Mouse (Mus musculus) liver, embryonic 14.5 days (tissue): ENCODE results near the gene Psmd3. TPM values are rescaled to one million over a fixed set of nuclear protein-coding genes. Genes with fewer than 3 reads are reported as not detected.
A peak's percentile ranks its signal among the peaks of the same experiment; 100 is the strongest.
"Not testable (repeated sequence)": the region's sequence is repeated elsewhere in the genome, so short reads cannot be mapped to it uniquely, and the experiment has no call there.

ENCODE experiments used
- ATAC-seq: fragments of 200-750 bp; cut with Nextera tagmentation; 2 replicates; pipeline ENCODE4 v1.8.0; 2017; ENCODE audit warnings: moderate number of reproducible peaks, mild to moderate bottlenecking, moderate library complexity; ENCODE audit not compliant: insufficient read depth
- DNase-seq, 3 experiments: peaks; one replicate each; pipeline ENCODE4 v3.0.0-alpha.2; 2012 to 2013; ENCODE audit warnings: low read depth in 3 of 3, low spot score in 3 of 3
- H3K27ac ChIP-seq: fragments of 300-500 bp; sonication (generic); 2 replicates; pipeline ENCODE4 v1.5.1; 2014; ENCODE audit warnings: moderate library complexity, mild to moderate bottlenecking, control low read depth, inconsistent platforms
- H3K27me3 ChIP-seq: fragments of 300-500 bp; sonication (generic); 2 replicates; pipeline ENCODE4 v1.6.1; 2014; ENCODE audit warnings: mild to moderate bottlenecking, low read length, moderate library complexity; ENCODE audit not compliant: control insufficient read depth, insufficient read depth
- H3K36me3 ChIP-seq: fragments of 300-500 bp; sonication (generic); replicated peaks from 2 replicates; pipeline ENCODE4 v1.6.1; 2014; ENCODE audit warnings: low read depth; ENCODE audit not compliant: control insufficient read depth, insufficient read depth
- H3K4me1 ChIP-seq, 2 experiments: fragments of 200-500 bp in 1 of 2; fragments of 300-500 bp in 1 of 2; sonication (generic) in 1 of 2; replicated peaks; 2 replicates each; pipeline ENCODE4 v1.6.1; 2012 to 2014; ENCODE audit warnings: antibody characterized with exemption in 1 of 2, inconsistent platforms in 1 of 2, low read length in 1 of 2; ENCODE audit not compliant: control insufficient read depth in 2 of 2, insufficient read depth in 2 of 2
- H3K4me2 ChIP-seq: fragments of 300-500 bp; sonication (generic); 2 replicates; pipeline ENCODE4 v1.6.1; 2014; ENCODE audit warnings: low read depth, mild to moderate bottlenecking, control low read depth, moderate library complexity
- H3K4me3 ChIP-seq, 2 experiments: fragments of 200-500 bp in 1 of 2; fragments of 300-500 bp in 1 of 2; sonication (generic) in 1 of 2; 2 replicates each; pipeline ENCODE4 v1.5.1; 2012 to 2014; ENCODE audit warnings: low read depth in 2 of 2, low read length in 2 of 2, mild to moderate bottlenecking in 2 of 2, control low read depth in 1 of 2, inconsistent platforms in 1 of 2, moderate library complexity in 1 of 2; ENCODE audit not compliant: insufficient read depth in 1 of 2
- H3K9ac ChIP-seq: fragments of 300-500 bp; sonication (generic); replicated peaks from 2 replicates; pipeline ENCODE4 v1.6.1; 2014; ENCODE audit warnings: mild to moderate bottlenecking, control low read depth, moderate library complexity
- H3K9me3 ChIP-seq: fragments of 300-500 bp; sonication (generic); 2 replicates; pipeline ENCODE4 v1.6.1; 2016; ENCODE audit warnings: low read length, mixed read lengths; ENCODE audit not compliant: control insufficient read depth
- CTCF ChIP-seq: IDR thresholded peaks from 2 replicates; pipeline ENCODE4 v1.5.1; 2016; ENCODE audit warnings: antibody characterized with exemption, low read depth, control low read depth
- EP300 ChIP-seq: IDR thresholded peaks from 2 replicates; pipeline ENCODE4 v1.6.1; 2016; ENCODE audit warnings: antibody characterized with exemption, low read depth
- WGBS: fragments of 180-500 bp; shearing (Covaris S2); extraction: QIAGEN DNeasy Blood & Tissue Kit; methylation state at CpG from one replicate; pipeline ENCODE4 v1.1.7; 2014; ENCODE audit not compliant: insufficient replicate concordance; 5-methylcytosine and 5-hydroxymethylcytosine counted together
- polyA plus RNA-seq, 2 experiments: library from polyadenylated mRNA; depleted of rRNA in 1 of 2; stranded (reverse) in 1 of 2; unstranded in 1 of 2; fragments of >200 nt; fragmentation: Nextera tagmentation in 1 of 2; extraction: Ambion mirVana in 1 of 2; gene quantifications; 2 replicates each; pipeline versions ENCODE4 v1.2.1 to v1.2.3; 2012 to 2014

Gene Psmd3
- polyA plus RNA-seq (2012; rRNA removed), result 73.6 and 75.7 TPM in 2 replicates
- 55.3 and 67.1 TPM in 2 replicates for polyA plus RNA-seq (2014; fragmentation: Nextera tagmentation; extraction: Ambion mirVana)

- ATAC-seq, result peak; percentile 94
- Histone ChIP-seq H3K9me3 (no peaks in the 10 kb centered on the region), H3K4me2 (peak within 1 kb of the TSS; percentile 84), H3K27ac (peak within 1 kb of the TSS; percentile 72), H3K4me1 (peaks cover 6 to 10% of the 10 kb centered on the region in 2 experiments; a peak in 3 of 4 replicates), H3K4me3 (peak within 1 kb of the TSS; percentile 84 to 99), H3K27me3 (no peaks in the 10 kb centered on the region), H3K36me3 (peaks cover 19% of the 10 kb centered on the region), H3K9ac (peak within 1 kb of the TSS; percentile 99)
- TF ChIP-seq CTCF (no peak), EP300 (peak; percentile 38; the same call in 1 of the 2 replicates)
- peak; percentile 95 to 98 (median 96) for DNase-seq
- 3% methylated on average over 45 of the region's 45 CpGs for WGBS
Measured at GRCm38 (mm10) chr11:98681786-98682745, at the start of gene Psmd3. Gene Psmd3, plus strand, starts transcription at chr11:98682554.

DNA sequence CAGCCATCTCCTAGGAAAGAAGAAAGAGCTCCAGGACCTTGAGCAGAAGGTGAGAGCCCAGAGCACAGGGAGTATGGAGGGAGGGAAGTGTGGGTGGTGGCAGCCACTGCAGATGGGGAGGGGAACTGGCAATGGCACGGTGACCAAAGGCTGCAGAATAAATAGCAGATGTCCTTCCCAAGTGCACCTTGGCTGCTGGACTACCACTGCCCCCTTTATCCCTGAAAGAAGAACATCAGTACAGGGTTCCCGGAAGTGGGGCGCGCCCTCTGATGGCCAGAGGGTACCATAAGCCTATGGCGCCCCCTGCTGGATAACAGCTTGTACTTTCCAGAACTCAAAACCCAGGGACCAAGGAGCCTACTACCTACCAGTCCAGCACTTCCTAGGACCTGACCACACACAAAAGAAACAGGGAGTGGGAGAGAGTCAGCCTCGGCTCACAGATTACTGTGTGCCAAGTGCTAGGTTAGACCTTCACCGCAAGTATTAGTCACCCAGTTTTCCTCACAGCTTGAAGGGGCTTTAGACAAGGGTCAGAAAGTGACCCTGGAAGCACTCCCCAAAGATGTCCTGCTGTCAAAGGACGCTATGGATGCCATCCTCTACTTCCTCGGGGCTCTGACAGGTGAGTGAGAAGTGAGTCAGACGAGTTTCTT lies 46.9 kb upstream of the Psmd3 start:
- DNase-seq (peak in 2 of 3 experiments; percentile 7 to 14), ATAC-seq (0 out of 2 replicates have a peak, but pooled peaks have one; percentile 21)
- TF ChIP-seq CTCF, result peak; percentile 74
- H3K27me3 ChIP-seq, H3K27ac ChIP-seq, H3K4me3 ChIP-seq, H3K9me3 ChIP-seq, H3K36me3 ChIP-seq, H3K4me2 ChIP-seq, H3K4me1 ChIP-seq, H3K9ac ChIP-seq: not testable (repeated sequence)
- 18% methylated on average over 10 of the region's 10 CpGs for WGBS

DNA sequence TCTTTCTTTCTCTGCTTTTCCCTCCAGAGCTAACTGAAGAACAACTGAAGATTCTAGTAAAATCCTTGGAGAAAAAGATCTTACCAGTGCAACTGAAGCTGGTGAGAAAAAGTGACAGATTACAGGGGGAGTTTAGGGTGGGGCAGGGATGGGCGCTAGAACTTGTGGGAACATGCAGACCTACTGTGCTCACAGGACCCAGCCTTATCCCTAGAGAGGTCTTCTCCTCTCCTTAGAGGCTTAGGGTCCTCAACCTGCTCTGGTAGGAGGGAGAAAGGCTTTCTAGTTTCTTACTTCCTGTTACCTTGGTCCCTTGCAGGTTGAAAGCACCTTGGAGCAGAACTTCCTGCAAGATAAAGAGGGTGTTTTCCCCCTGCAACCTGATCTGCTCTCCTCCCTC lies 44.9 kb upstream of the Psmd3 start:
- no peak for DNase-seq
- Histone ChIP-seq H3K4me3 (no peak overlapping the region), H3K27me3 (no peaks in the 10 kb centered on the region), H3K4me1 (no peaks in the 10 kb centered on the region), H3K9me3 (no peaks in the 10 kb centered on the region), H3K36me3 (no peaks in the 10 kb centered on the region), H3K27ac (no peak overlapping the region), H3K9ac (no peak overlapping the region), H3K4me2 (no peak overlapping the region)
- WGBS, result 54% methylated on average over 1 of the region's 1 CpGs
- ATAC-seq, result no peak
- TF ChIP-seq EP300, result no peak
- TF ChIP-seq CTCF, result no peak

DNA sequence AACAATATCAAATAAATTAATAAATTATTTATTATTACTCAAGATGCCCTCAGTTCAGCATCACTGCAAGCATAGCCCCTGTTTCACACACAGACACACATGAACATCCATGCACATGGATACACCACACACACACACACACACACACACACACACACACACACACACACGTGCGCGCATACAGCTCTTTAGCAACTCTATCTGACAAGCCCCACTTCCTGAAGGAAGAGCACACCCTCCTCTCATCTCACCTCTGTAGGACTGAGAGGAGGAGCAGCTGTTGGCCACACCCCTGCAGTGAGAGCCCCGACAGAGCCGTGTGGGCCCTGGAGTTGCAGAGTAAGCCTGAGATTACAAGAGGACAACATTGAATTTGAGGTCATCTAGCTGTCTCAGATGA lies 42.3 kb upstream of the Psmd3 start:
- Histone ChIP-seq H3K4me3 (no peak overlapping the region), H3K9me3 (no peaks in the 10 kb centered on the region), H3K4me2 (no peak overlapping the region), H3K27ac (no peak overlapping the region), H3K4me1 (no peaks in the 10 kb centered on the region), H3K36me3 (no peaks in the 10 kb centered on the region), H3K27me3 (no peaks in the 10 kb centered on the region), H3K9ac (no peak overlapping the region)
- ATAC-seq (no peak), DNase-seq (no peak)
- 19% methylated on average over 5 of the region's 5 CpGs for WGBS
- TF ChIP-seq EP300 (no peak), CTCF (no peak)

DNA sequence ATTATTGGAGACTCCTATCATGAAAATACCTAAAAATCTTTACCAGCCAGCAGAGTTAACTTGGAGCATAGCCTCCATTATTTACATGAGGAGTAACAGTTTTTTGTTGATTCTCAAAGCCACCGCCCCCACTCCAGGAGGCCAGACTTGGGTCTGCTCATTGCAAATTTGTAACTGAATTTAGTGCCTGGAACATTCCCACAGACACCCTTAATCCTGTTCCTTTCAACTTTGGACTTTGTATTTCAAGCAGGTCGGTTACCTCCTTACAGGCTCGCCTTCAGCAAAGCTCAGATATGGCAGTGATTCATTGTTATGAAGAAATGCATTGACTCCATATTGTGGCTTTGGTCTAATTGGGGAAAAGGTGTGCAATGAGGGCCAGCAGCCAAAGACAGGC lies 37.6 kb upstream of the Psmd3 start:
- 57% methylated on average over 3 of the region's 3 CpGs for WGBS
- no peak for TF ChIP-seq CTCF
- TF ChIP-seq EP300, result no peak
- no peak overlapping the region for H3K27ac ChIP-seq

More for the DNA sequence above, 37.6 kb upstream of the Psmd3 start:
- Histone ChIP-seq H3K4me1 (no peaks in the 10 kb centered on the region), H3K27me3 (no peaks in the 10 kb centered on the region), H3K9me3 (no peaks in the 10 kb centered on the region), H3K9ac (no peak overlapping the region), H3K4me3 (no peak overlapping the region), H3K36me3 (no peaks in the 10 kb centered on the region), H3K4me2 (no peak overlapping the region)
- ATAC-seq (no peak), DNase-seq (no peak)
